Mouse (Mus musculus) midbrain, embryonic 12.5 days (tissue): ENCODE data around the gene Fam3c. TPM values are rescaled to one million over a fixed set of nuclear protein-coding genes. Genes with fewer than 3 reads are reported as not detected.
A peak's percentile ranks its signal among the peaks of the same experiment; 100 is the strongest.
"Not testable (repeated sequence)": the region's sequence is repeated elsewhere in the genome, so short reads cannot be mapped to it uniquely, and the experiment has no call there.

Experiments
- ATAC-seq: fragments of 200-750 bp; cut with Nextera tagmentation; 2 replicates; pipeline ENCODE4 v1.8.0; 2017; ENCODE audit warnings: low read depth, moderate TSS enrichment, moderate library complexity; ENCODE audit not compliant: low FRiP score
- H3K27ac ChIP-seq: fragments of 300-500 bp; sonication (generic); replicated peaks from 2 replicates; pipeline ENCODE4 v1.5.1; 2016; ENCODE audit warnings: mild to moderate bottlenecking
- H3K27me3 ChIP-seq: fragments of 300-500 bp; sonication (generic); 2 replicates; pipeline ENCODE4 v1.6.1; 2016; ENCODE audit warnings: mild to moderate bottlenecking
- H3K36me3 ChIP-seq: fragments of 300-500 bp; sonication (generic); 2 replicates; pipeline ENCODE4 v1.6.1; 2016
- H3K4me1 ChIP-seq: fragments of 300-500 bp; sonication (generic); 2 replicates; pipeline ENCODE4 v1.6.1; 2016
- H3K4me2 ChIP-seq: fragments of 300-500 bp; sonication (generic); replicated peaks from 2 replicates; pipeline ENCODE4 v1.6.1; 2016; ENCODE audit warnings: mild to moderate bottlenecking, moderate library complexity
- H3K4me3 ChIP-seq: fragments of 300-500 bp; sonication (generic); 2 replicates; pipeline ENCODE4 v1.5.1; 2016; ENCODE audit warnings: mild to moderate bottlenecking
- H3K9ac ChIP-seq: fragments of 300-500 bp; sonication (generic); replicated peaks from 2 replicates; pipeline ENCODE4 v1.6.1; 2016; ENCODE audit warnings: mild to moderate bottlenecking, moderate library complexity
- H3K9me3 ChIP-seq: fragments of 300-500 bp; sonication (generic); 2 replicates; pipeline ENCODE4 v1.6.1; 2016; ENCODE audit warnings: mild to moderate bottlenecking
- WGBS: fragments of 180-500 bp; shearing (Covaris S2); methylation state at CpG from one replicate; pipeline ENCODE4 v1.1.7; 2016; 5-methylcytosine and 5-hydroxymethylcytosine counted together
- polyA plus RNA-seq: library from polyadenylated mRNA; unstranded; fragments of >200 nt; fragmentation: Nextera tagmentation; extraction: Ambion mirVana; gene quantifications from 2 replicates; pipeline ENCODE4 v1.2.1, GENCODE M21; 2016

Gene Fam3c
- polyA plus RNA-seq, 1 experiment from 2014 or later: 25.4 TPM

GRCm38 (mm10) chr6:22288004-22288736 is 67.9 kb downstream of the Fam3c start, which contains the start of gene Wnt16:
Wnt16 (plus strand) TSS chr6:22288227.
- Histone ChIP-seq H3K27ac (no peak within 1 kb of the TSS), H3K9me3 (no peaks in the 10 kb centered on the region), H3K27me3 (peaks cover 44% of the 10 kb centered on the region), H3K9ac (peak within 1 kb of the TSS; percentile 43), H3K4me2 (peak within 1 kb of the TSS; percentile 92), H3K4me1 (peaks cover 22% of the 10 kb centered on the region), H3K4me3 (peak within 1 kb of the TSS; percentile 46), H3K36me3 (no peaks in the 10 kb centered on the region)
- 1% methylated on average over 20 of the region's 20 CpGs for WGBS
- peak; percentile 77 for ATAC-seq

DNA sequence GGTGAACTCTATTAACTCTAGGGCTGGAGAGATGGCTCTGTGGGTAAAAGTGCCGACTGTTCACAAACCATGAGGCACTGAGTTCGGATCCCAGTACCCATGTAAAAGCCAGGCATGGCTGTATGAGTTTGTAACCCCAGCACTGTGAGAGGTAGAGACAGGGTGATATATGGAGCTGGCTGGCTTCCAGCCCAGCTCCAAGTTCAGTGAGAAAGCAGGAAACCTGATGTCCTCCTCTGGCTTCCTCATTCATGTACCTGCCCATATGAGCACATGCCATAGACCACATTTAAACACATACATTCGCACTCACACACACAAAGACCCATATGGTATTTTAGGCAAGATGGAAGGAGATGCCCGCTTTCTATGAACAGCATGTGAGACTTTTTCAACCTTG is 73.6 kb downstream of the Fam3c start:
- H3K27me3 ChIP-seq: peaks cover 8% of the 10 kb centered on the region
- H3K9me3 ChIP-seq: no peaks in the 10 kb centered on the region
- 90% methylated on average over 4 of the region's 4 CpGs for WGBS
- no peak overlapping the region for H3K9ac ChIP-seq
- no peak overlapping the region for H3K27ac ChIP-seq
- H3K4me3 ChIP-seq: no peak overlapping the region
- ATAC-seq: no peak
- H3K36me3 ChIP-seq: no peaks in the 10 kb centered on the region
- H3K4me2 ChIP-seq: no peak overlapping the region
- H3K4me1 ChIP-seq: no peaks in the 10 kb centered on the region

DNA sequence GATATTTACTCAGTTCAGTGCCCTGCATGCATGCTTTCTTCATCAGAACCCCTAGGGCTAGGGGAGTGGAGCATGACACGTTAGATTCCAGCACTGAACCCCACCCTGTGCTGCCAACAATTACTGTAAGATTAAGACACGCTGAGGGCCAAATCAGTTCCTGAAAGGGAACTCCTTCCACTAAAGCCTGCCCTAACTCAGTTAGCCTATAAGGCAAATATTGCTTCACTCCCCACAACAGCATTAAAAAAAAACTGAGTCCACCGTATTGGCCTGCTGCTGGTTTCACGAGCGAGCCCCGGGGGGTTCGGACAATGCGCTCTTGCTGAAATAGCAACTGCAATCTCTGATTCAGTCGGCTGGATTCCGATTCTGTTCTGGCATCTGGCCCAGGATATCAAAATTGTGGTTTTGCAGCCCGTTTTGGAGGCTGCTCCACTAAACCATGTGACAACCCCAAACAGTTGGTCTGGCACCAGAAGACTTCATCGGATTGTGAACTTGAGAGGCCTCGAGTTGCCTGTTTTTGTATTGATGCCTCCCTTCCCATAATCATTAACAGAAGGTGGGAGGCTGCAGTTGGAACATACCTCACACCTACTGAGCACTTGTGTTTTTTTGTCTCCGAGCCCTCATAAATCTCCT is 75.7 kb downstream of the Fam3c start:
- 73% methylated on average over 14 of the region's 14 CpGs for WGBS
- H3K9me3 ChIP-seq: no peaks in the 10 kb centered on the region
- H3K27ac ChIP-seq: no peak overlapping the region
- no peak overlapping the region for H3K9ac ChIP-seq
- H3K4me2 ChIP-seq: no peak overlapping the region
- H3K36me3 ChIP-seq: no peaks in the 10 kb centered on the region
- no peak for ATAC-seq
- no peaks in the 10 kb centered on the region for H3K27me3 ChIP-seq
- no peaks in the 10 kb centered on the region for H3K4me1 ChIP-seq
- H3K4me3 ChIP-seq: no peak overlapping the region

DNA sequence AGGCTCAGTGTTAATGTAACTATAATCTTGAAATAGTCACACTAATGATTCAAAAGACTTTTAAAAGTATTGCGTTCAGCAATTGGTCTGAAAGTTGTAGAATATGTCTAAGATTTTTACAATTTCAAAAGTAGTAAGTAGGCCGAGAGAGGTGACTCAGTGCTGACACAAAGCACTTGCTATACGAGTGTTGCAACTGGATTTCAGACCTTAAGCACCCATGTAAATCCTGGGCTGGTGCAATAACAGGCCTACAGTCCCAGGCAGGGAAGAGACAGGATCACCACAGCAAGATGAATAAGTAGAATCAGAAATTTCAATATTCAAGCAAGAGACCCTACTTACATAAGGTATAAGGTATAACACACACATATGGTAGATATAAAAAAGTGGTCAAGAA is 78.1 kb downstream of the Fam3c start:
- H3K4me1 ChIP-seq: no peaks in the 10 kb centered on the region
- H3K27me3 ChIP-seq: no peaks in the 10 kb centered on the region
- no peak overlapping the region for H3K27ac ChIP-seq
- H3K4me2 ChIP-seq: no peak overlapping the region
- no peaks in the 10 kb centered on the region for H3K9me3 ChIP-seq
- ATAC-seq: no peak
- H3K36me3 ChIP-seq: no peaks in the 10 kb centered on the region
- no peak overlapping the region for H3K9ac ChIP-seq
- WGBS: 85% methylated on average over 3 of the region's 3 CpGs
- no peak overlapping the region for H3K4me3 ChIP-seq

- WGBS: 84% methylated on average over 8 of the region's 8 CpGs
- ATAC-seq: no peak
- no peak overlapping the region for H3K4me2 ChIP-seq
These were observed 86.1 kb downstream of the Fam3c start for GRCm38 (mm10) chr6:22269840-22270521.

DNA sequence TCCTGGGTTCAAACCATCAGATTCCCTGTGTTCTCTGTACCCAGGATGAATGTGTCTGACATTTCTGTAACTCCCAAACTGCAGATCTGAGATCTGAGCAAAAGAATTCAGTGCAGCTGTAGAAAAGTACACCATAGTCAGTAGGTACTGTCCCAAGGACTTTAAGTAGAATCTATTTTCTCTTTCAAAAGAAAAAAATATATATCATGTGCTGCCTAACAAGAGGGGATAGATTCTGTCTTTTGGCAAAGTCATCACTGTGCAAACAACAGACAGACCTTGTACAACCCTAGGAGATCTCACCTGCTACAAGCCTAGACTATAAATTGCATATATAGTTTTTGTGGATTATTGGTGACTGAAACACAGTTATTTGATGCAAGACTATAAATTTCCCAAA is 87.4 kb downstream of the Fam3c start:
- H3K4me3 ChIP-seq: no peak overlapping the region
- no peak for ATAC-seq
- no peak overlapping the region for H3K27ac ChIP-seq
- no peaks in the 10 kb centered on the region for H3K36me3 ChIP-seq
- H3K27me3 ChIP-seq: no peaks in the 10 kb centered on the region
- no peak overlapping the region for H3K4me2 ChIP-seq
- H3K4me1 ChIP-seq: no peaks in the 10 kb centered on the region
- H3K9ac ChIP-seq: no peak overlapping the region
- no peaks in the 10 kb centered on the region for H3K9me3 ChIP-seq

More at GRCm38 (mm10) chr6:22269840-22270521, 86.1 kb downstream of the Fam3c start:
- Histone ChIP-seq H3K4me1 (no peaks in the 10 kb centered on the region), H3K4me3 (no peak overlapping the region), H3K9me3 (no peaks in the 10 kb centered on the region), H3K36me3 (no peaks in the 10 kb centered on the region), H3K9ac (no peak overlapping the region), H3K27me3 (no peaks in the 10 kb centered on the region), H3K27ac (no peak overlapping the region)

- Histone ChIP-seq H3K27ac (no peak overlapping the region), H3K27me3 (no peaks in the 10 kb centered on the region), H3K36me3 (no peaks in the 10 kb centered on the region), H3K4me2 (no peak overlapping the region), H3K9ac (no peak overlapping the region), H3K9me3 (no peaks in the 10 kb centered on the region), H3K4me3 (no peak overlapping the region), H3K4me1 (no peaks in the 10 kb centered on the region)
- ATAC-seq: no peak
- 83% methylated on average over 5 of the region's 5 CpGs for WGBS
These were observed 88.0 kb downstream of the Fam3c start for GRCm38 (mm10) chr6:22267807-22268667.

DNA sequence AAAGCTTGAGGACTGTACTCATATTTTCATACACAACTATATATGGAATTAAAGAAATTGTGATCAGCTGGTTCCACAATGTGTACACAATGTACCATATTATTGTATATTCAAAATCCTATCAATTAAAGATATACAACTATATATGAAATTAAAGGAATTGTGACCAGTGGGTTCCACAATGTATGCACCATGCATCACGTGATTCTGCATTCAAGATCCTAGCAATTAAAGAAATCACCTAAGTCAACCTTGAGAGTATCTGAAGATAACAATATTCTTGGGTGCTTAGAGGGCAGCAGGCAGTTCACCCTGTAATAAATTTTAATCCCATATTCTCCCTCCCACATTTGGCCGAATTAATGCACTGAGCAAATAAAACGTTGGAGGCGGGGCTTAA is 90.0 kb downstream of the Fam3c start:
- no peak for ATAC-seq
- 83% methylated on average over 4 of the region's 4 CpGs for WGBS
- Histone ChIP-seq H3K9ac (no peak overlapping the region), H3K27ac (no peak overlapping the region), H3K4me1 (no peaks in the 10 kb centered on the region), H3K9me3 (no peaks in the 10 kb centered on the region), H3K4me3 (no peak overlapping the region), H3K27me3 (no peaks in the 10 kb centered on the region), H3K36me3 (no peaks in the 10 kb centered on the region), H3K4me2 (no peak overlapping the region)

DNA sequence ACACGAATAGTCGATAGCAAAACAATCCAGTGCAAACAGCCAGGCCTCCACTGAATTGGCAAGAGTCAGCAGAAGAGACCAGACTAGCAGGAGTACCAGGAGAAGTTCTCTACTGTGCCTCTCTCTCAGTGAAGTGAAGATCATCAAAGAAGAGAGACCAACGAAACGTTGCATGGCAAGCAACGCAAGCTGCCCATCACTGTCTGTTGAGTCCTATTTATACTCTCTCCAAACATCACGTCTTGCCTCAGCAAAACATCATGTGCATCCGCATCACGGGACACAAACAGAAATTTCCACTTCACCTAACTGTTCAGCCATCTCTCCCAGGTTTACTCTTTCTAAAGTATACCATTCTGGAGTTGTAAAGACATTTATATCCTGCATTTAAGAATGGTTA is 91.9 kb downstream of the Fam3c start:
- H3K4me1 ChIP-seq, H3K9me3 ChIP-seq, H3K4me3 ChIP-seq, ATAC-seq, H3K27ac ChIP-seq, H3K36me3 ChIP-seq, H3K9ac ChIP-seq, H3K4me2 ChIP-seq, H3K27me3 ChIP-seq: not testable (repeated sequence)
- 86% methylated on average over 8 of the region's 8 CpGs for WGBS

DNA sequence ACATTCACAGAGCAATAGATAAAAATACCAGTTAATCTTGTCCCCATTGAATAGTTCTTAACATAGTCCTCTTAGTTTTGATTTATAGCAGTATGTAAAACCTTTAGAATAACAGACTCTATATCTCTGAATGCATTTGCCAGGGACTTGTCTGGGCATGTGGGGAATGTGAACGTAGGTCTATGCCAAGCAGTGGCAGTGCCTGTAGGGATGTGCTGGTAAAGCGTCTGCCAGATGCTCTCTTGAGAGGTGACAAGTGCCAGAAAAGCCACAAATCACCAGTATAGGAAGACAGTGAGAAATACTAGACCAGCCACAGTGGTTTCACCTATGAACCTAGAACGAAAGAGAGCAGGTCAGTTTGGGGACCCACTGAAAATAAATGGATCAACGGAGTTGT is 93.5 kb downstream of the Fam3c start:
- no peaks in the 10 kb centered on the region for H3K9me3 ChIP-seq
- H3K27ac ChIP-seq: no peak overlapping the region
- H3K9ac ChIP-seq: no peak overlapping the region
- no peak overlapping the region for H3K4me3 ChIP-seq
- ATAC-seq: no peak
- no peak overlapping the region for H3K4me2 ChIP-seq
- no peaks in the 10 kb centered on the region for H3K4me1 ChIP-seq
- no peaks in the 10 kb centered on the region for H3K36me3 ChIP-seq
- WGBS: 87% methylated on average over 4 of the region's 4 CpGs
- no peaks in the 10 kb centered on the region for H3K27me3 ChIP-seq

DNA sequence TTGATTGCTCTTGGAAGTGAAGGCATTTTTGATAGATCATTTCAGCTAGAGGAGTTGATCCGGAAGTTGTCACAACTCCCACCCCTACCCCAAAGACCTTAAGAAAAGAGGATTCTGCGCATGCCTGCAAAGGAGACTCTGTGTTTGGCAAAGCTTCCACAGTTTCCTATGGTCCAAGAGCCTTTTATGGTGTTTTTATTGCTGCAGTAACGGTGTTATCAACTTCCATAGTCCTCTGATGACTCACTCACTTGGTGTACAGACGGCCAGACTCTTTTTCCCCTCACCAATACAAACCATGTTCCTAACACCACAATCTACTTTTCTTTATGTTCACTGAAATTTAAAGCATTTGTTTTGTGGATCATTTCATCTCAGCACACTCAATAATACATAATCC is 97.3 kb downstream of the Fam3c start:
- no peak overlapping the region for H3K4me2 ChIP-seq
- no peak overlapping the region for H3K27ac ChIP-seq
- H3K4me1 ChIP-seq: no peaks in the 10 kb centered on the region
- H3K4me3 ChIP-seq: no peak overlapping the region
- no peak for ATAC-seq
- H3K36me3 ChIP-seq: no peaks in the 10 kb centered on the region
- no peaks in the 10 kb centered on the region for H3K27me3 ChIP-seq
- no peaks in the 10 kb centered on the region for H3K9me3 ChIP-seq
- 93% methylated on average over 4 of the region's 4 CpGs for WGBS
- H3K9ac ChIP-seq: no peak overlapping the region
